Mouse (Mus musculus): ENCODE results near the gene Lrrc4b.

The Lrrc4b gene

DNA sequence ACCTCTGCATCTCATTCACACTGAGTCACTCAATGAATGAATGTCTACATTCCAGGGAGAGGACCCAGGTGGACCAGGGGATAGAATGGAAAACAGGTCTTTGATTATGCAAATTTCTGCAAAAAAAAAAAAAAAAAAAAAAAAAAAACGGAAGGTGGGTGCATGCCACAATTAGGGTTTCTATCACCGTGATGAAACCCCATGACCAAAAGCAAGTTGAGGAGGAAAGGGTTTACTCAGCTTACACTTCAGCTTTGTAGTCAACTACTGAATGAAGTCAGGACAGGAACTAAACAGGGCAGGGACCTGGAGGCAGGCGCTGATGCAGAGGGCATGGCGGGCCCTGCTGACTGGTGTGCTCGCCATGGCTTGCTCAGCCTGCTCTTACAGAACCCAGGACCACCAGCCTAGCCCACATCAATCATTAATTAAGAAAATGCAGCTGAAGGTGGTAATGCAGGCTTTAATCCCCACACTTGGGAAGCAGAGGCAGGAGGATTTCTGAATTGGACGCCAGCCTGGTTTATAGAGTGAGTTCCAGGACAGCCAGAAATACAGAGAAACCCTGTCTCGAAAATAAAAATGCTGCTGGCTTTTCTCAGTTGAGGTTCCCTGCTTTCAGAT is 56.9 kb downstream of the Lrrc4b start:
- no peak for DNase-seq (ENCODE audit: low spot score in 2 of 2)

DNA sequence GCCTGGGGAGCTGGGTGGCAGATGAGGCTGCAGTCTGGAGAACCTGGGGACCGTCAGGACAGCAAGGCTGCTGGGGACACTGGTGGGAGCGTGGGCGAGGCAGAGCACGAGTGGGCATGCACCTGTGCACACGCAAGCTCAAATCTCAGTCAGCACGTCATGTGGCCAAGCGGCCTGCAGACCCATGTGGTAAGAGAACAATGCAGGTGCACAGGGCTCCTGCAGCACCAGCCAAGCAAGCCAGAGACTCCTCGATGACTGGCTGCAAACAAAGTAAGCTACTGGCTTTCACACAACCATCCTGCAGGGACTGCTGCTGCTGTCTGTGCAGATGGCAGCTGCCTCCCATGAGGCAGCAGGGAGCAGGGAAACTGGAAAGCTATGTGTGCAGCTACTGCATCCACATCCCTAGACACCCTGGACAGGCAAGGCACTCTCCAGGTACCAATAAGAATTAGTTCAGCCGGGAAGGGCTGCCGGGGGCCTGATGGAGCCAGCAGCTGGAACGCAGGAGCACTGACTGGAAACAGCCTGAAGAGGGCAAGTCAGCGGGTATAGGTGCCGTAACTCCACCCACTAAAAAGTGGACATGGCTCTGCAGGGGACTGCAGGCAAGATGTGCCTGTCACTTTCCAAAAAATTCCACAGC is 58.2 kb downstream of the Lrrc4b start:
- DNase-seq (ENCODE audit: low spot score in 2 of 2), result no peak

DNA sequence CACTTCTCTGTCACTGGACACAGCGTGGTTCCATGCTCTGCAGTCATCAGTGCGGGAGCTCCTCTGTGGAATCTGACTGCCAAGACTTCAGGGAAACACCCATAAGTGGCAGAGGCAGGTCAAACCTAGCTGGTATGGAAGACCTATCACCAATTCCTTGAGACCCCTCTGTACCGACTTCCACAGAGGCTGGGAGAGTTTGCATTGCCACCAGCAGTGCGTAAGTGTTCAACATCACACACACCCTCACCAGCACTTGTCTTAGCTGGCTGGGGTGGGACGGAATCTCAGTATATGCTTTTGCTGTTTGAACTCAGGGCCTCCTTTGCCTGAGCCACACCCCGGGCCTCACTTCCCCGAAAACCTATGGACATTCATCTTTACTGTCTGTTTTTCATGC is 59.1 kb downstream of the Lrrc4b start:
- DNase-seq (ENCODE audit: low spot score in 2 of 2), result peak in 1 of 2 experiments; percentile 3

DNA sequence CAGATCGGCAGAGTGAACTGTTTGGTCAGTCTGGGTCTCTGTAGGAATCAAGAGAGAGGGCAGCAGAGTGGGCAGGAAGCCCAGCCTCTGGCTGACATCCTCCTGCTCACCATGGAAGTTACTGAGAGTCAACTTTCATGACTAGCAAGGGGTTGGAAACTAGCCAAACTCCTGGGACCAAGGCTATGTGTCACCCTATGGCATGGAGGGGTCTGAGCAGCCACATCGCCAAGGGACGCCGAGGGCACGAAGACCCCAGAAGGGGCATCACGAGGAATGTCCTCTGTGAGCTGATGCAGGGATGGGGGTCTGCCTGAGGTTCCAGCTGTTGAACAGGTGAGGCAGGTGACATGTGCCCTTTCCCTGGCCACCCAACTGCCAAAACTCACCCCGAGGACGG is 59.7 kb downstream of the Lrrc4b start:
- no peak for DNase-seq (ENCODE audit: low spot score in 2 of 2)

DNA sequence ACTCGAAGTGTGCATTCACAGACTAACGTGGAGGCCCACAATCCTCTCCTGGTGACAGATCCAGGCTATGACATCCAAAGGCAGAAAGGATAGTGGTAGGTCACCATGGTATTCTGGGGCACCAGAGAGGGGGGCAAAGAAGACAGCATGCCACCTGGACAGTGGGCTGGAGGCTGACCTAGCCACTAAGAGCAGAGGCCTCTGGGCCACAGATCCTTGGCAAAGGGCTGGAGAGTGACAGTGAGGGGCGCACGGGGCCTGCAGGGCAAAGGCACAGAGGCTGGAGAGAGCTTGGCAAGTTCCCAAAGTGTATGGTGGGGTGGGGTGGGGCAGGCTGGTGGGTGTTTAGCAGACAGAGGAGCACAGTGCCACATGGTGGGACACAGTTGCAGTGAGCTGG is 61.5 kb downstream of the Lrrc4b start:
- no peak for DNase-seq (ENCODE audit: low spot score in 2 of 2)

DNA sequence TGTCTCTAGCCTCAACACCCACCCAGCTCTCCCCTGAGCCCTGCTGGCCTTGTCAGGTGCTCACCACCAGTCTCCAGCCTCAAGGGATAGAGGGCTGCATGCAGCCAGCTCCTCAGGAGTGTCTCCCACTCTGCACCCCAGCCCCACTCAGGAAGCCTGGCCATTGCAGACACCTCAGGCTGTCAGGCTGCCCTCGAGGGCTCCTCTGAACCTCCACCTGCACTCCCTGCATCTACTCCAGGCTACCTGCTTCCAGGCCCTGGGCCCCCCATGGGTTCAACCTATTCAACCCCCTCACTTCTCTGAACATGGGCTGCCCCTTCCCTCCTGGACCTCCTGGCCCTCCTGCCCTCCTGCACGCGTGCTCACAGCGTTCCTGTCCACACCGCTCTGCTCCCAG is 62.6 kb downstream of the Lrrc4b start:
- DNase-seq (ENCODE audit: low spot score in 2 of 2), result no peak

DNA sequence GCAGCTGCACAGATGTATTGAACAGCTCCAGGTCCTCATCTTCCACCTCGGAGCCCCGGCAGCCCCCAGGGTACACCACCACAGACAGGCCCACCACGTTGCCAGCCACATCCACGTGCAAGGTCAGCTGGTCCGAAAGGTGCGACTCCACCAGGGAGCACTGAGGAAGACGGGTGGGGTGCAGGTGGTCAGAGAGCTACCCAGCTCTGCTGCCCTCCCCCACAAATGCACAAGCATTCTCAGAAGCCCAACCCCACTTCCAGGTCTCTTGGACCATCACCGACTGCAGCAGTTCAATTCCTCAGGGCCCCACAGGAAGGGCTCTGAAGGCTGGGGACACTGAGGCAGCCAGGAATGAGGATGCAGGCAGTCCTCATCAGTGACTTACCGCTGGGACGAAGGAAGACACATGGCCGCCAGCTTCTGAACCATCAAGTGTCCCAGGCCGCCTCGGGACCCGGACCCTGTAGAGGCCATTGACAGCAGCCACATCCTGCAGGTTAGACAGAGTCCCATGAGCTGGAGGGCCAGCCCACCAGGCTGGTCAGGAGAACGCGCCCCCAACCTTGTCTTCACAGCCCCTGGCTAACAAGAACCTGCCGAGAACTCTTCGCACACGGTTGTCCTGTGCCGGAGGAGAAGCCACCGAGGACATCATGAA is 63.5 kb downstream of the Lrrc4b start:
- no peak for DNase-seq (ENCODE audit: low spot score in 2 of 2)

DNA sequence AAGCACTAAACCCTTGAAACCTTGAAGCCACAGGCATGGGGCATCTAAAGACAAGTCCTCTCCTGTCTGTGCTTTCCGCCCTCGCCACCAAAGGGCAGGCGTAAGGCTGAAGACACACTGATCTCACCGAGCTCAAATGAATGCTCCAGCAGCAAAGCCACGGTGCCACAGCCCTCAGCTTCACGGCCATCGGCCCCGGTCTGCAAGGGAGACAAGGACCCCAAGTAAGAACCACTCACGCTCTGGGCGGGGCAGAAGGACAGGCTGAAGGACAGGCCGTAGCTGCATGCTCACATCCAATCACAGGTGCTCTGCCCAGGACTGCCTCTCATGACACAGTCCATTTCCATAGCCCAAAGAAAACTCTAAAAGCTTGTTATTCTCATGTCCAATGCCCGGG is 65.9 kb downstream of the Lrrc4b start:
- no peak for DNase-seq (ENCODE audit: low spot score in 2 of 2)

DNA sequence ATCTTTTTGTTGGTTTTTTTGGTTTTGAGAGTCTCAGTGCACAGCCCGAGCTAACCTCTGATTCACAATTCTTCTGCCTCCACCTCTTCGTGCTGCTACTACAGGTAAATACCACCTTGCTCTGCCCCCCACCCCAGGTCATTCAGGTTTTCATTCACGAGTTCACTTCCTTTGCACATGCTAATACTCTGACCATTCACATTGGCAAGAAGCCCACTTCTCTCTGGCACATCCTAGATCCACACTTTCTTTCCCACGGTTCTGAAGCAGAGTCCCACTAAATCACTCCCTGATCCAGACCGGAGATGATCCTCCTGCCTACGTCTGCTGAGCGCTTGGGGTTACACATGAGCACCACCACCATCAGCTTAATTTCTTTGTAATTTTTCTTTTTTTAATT is 66.3 kb downstream of the Lrrc4b start:
- no peak for DNase-seq (ENCODE audit: low spot score in 2 of 2)

DNA sequence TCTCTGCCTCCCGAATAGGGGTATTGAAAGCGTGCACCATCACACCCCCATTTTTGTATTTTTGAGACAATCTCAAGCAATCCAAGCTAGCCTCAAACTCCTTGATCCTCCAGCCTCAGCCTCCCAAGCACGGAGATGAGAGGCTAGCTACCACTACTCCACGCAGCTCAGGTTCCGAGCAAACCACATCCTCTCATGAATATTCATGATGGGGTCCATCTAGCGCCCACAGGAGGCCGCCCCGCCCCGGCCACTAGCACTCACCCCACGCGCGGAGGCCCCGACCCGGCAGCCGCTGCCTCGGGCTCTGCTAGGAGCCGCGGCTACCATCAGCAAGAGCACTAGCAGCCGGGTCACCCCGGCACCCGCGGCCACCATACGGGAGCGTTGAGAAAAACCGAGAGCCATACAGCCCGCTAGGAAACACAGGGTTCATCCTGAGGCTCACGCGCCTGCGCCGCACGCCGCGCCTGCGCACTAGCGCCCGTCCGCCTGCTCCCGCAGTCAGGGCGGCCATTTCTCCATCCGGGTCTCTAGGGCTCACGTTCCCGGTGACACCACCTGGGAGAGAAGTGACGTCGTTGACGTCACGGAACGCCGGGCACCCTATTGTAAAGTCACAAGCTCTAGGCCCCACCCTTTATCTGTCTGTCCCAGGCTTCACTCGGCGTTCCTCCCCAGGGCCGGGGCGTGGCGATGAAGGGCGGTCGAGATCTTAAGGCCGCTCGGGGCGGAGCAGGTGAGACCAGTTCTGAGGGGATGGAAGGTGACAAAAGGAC is 67.4 kb downstream of the Lrrc4b start, which contains the start of the genes Emc10 and Fam71e1:
TSS of gene Emc10 (minus strand) at position 538 of the 779 bp plus-strand sequence.
TSS of gene Fam71e1 (plus strand) at position 590 of the 779 bp plus-strand sequence.
- DNase-seq (ENCODE audit: low spot score in 2 of 2), result peak; percentile 97

DNA sequence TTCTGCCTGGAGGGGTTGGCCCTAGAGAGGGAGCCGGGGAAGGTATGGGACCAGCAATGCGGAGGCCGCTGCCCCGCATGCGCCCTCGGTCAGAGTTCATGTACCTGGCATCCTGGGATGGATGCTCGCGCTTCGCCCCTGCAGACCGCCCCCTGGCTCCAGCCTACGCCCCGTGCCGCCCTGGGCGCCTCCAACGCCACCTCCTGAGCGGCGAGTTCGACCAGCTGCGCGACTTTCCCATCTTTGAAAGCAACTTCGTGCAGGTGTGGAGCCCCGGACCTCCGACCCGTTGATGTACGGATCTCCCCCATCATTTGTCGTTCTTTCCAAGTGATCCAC is 67.9 kb downstream of the Lrrc4b start:
- DNase-seq (ENCODE audit: low spot score in 2 of 2), result no peak

DNA sequence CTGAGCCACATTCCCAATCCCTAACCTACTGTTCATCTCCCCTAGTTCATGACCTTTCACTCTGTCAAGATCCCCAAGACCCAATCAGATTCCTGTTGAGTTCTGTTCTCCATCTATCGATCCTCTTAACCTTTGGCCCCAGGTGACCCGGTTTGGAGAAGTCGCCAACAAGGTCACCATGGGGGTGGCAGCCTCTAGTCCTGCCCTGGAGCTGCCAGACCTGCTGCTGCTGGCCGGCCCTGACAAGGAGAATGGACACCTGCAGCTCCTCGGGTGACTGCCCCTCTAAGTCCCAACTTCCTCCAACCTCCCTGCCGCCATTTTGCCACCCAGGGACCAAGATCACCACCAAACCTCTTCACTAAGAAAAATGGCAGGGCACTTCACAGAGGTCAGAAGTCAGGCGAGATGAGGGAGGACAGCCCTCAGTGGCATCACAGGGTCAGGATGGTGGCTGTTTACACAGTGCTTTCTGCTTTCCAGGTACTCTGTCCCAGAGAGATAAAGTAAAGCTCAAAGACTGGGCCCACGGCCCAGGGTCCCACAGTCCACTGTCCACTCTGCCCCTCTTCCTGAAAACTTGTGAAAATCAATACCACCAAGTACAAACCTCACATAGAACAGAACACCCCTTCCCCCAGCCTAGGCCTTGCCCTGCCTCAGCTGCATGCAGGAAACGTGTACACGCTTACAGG is 68.7 kb downstream of the Lrrc4b start:
- no peak for DNase-seq (ENCODE audit: low spot score in 2 of 2)

DNA sequence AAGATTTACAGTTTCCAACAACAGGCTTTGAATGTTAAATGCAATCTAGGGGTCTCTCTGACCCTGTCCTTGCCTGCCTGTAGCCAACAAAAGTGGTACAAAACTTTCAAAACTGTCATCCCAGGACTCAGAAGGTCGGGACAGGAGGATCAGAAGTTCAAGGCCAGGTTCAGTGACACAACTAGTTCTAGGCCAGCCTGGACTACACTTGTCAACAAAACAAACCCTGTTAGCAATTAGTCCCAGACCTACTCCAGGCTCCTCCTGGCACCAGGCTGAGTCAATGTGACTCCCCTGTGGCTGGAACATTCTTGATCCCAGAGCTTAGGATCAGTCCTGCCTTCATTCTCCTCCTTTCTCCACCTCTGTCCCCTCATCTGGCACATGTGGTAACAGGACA is 70.1 kb downstream of the Lrrc4b start:
- no peak for DNase-seq (ENCODE audit: low spot score in 2 of 2)

DNA sequence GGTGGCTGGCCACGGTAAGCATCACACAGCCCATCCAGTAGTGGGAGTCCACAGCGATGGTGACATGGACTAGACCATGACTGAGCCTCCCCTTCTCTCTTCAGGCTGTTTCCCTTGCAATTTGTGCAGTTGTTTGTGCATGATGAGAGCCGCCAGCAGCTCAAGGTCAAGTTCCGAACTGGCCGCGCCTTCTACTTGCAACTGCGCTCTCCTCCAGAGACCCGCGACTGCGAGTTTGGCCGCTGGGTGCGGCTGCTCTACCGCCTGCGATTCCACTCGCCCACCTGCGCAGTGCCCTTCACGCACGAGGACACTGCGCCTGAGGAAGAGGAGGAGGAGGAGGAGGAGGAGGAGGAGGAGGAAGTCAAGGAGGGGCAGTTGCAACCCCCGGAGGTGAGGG is 71.2 kb downstream of the Lrrc4b start:
- no peak for DNase-seq (ENCODE audit: low spot score in 2 of 2)

DNA sequence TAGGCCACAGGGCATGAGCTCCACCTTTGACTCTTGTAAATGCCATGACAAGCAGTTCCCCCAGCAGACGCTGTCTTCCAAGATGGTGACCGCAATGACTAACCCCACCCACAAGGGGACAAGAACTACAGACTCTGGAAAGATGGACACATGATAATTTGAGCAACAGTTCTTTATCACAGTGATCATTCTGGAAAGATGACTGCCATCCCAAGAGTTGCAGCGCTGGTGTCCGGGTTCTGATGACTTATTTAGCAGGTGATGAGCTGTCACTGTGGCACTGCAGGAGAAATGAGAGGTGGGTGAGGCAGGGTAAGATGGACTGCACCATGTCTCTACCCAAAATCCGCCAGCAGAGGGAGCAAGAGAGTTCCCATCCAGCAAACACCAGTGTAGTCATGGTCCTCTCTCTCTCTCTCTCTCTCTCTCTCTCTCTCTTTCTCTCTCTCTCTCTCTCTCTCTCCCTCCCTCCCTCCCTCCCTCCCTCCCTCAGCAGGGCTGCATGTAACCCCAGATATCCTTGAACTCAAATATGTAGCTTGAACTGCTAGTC is 72.8 kb downstream of the Lrrc4b start:
- peak in 1 of 2 experiments; percentile 64 for DNase-seq (ENCODE audit: low spot score in 2 of 2)

DNA sequence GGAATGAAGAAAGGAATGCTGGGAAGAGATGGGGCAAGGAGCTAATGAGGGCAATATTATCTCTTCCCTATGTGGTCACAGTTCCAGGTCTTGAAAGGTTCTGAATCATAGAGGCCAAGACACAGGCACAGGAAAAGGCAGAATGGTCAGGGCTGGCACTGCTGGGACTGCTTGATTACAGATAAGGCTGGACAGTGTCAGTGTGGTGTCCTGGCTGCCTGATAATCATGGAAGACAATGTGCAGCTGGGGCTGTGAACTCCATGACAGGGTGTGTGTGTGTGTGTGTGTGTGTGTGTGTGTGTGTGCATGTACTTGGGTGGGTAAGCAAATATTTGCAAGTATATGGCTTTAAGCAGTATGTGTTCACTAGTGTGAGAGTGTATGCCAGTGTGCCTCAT is 78.7 kb downstream of the Lrrc4b start:
- no peak for DNase-seq (ENCODE audit: low spot score in 2 of 2)
